Mouse (Mus musculus): ENCODE measurements around the gene Smarca2.
"Not testable (repeated sequence)": the region's sequence is repeated elsewhere in the genome, so short reads cannot be mapped to it uniquely, and the experiment has no call there.

DNA sequence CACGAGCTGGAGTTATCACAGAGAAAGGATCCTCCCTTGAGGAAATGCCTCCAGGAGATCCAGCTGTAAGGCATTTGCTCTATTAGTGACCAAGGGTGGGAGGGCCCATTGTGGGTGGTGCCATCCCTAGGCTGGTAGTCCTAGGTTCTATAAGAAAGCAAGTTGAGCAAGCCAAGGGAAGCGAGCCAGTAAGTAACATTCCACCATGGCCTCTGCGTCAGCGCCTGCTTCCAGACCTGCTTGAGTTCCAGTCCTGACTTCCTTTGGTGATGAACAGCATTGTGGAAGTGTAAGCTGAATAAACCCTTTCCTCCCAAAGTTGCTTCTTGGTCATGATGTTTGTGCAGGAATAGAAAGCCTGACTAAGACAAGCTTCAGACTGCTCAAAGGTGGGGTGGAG, 140.2 kb downstream of the Smarca2 start:
- TF ChIP-seq CEBPB (IDR thresholded peaks at IDR 0.05; ENCODE audit: insufficient read depth, poor library complexity, severe bottlenecking); POLR2A (IDR thresholded peaks at IDR 0.05; ENCODE audit: insufficient read length, low read depth); TCF12 (IDR thresholded peaks at IDR 0.05; ENCODE audit: insufficient read depth, poor library complexity, severe bottlenecking); POLR2AphosphoS2 (IDR thresholded peaks at IDR 0.05; ENCODE audit: insufficient read length, low read depth); MAX (IDR thresholded peaks at IDR 0.05; ENCODE audit: low read depth); E2F4 (IDR thresholded peaks at IDR 0.05; ENCODE audit: insufficient read depth); MYOD1 (IDR thresholded peaks at IDR 0.05; ENCODE audit: control insufficient read depth in 1 of 3, insufficient read length in 2 of 3, low read depth in 2 of 3); MYOG (IDR thresholded peaks at IDR 0.05; ENCODE audit: control insufficient read depth in 1 of 3, insufficient read depth in 1 of 3, insufficient read length in 2 of 3, low read depth in 2 of 3): not testable (repeated sequence)

Measured in myocyte (in vitro differentiated cells).